Mouse (Mus musculus) frontal cortex, adult 2 months (tissue): Measurements from ENCODE around the gene Cmip. TPM values are rescaled to one million over a fixed set of nuclear protein-coding genes. Genes with fewer than 3 reads are reported as not detected.

ENCODE experiments used
- DNase-seq, 2 experiments: peaks; one replicate each; pipeline ENCODE4 v3.0.0; 2022; ENCODE audit warnings: low spot score in 1 of 2; ENCODE audit errors: extremely low spot score in 1 of 2
- polyA plus RNA-seq: library from polyadenylated mRNA; depleted of rRNA; stranded (reverse); fragments of >200 nt; gene quantifications from 2 replicates; pipeline ENCODE4 v1.2.3, GENCODE M21; 2012

Cmip gene
- polyA plus RNA-seq, 1 experiment = 159 TPM

DNA sequence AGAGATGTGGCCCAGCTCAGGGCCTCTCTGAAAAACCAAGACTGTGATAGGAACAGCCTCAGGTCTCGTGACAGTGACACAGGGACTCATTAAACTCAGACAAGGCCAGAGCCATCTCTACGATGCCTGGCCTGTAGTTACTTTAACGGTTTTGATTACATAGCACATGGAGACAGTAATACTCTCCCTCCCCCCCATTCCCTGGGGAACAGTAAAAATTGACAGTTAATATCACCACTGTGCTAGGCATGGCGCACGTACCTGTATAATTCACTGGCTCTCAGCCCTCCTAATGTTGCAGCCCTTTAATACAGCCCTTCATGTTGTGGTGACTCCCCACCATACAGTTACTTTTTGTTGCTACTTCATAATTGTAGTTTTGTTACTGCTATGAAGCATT, 188.6 kb downstream of the Cmip start:
- no peak for DNase-seq

DNA sequence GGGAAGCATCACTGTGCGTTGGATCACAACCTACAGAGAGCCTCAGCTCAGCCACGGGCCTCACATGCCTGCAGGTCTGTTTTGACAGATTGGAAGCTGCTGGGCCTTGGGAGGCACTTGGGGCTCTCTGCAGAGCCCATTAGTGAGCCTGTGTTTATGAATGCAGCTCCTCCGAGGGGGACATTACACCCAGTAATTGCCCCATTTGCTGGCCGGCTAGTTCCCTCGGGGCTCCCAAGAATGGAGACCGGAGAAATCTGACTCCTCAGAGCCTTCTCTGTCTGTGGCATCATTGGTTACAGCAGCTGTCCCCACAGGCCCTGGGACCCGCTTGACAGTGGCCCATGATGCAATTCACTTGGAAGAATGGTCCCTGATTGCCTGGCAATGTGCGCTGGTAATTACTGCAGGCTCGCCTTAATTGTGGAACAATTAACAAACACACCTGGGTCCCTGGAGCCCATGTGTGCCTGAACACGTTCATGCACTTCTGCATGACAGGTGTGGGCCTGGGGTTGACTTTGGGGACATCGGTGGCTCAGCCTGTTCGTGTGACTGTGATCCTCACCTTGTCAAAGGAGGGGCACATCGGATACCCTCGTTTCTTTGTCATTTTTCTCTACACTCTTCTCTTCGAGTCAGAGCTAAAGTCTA, 189.6 kb downstream of the Cmip start:
- DNase-seq = no peak

DNA sequence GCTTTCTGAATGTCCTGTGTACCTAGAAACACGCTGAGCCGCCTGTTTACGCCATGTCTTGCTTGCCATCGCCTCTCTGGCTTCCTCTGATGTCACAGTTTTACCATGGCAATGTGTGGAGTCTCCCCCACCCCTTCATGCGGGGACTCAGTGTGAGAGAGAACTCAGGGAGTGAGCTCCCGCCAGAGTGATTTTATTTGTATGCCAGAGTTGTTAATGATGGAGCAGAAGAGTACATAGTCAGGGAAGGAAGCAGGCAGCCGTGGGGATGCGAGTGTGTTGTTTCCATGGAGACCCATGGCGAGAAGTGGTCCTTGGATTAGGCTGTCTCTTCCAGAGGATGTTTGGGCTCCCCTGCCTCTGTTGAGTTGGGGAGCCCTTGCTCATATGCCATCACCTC, 194.2 kb downstream of the Cmip start:
- DNase-seq = peak; percentile 50 to 65

DNA sequence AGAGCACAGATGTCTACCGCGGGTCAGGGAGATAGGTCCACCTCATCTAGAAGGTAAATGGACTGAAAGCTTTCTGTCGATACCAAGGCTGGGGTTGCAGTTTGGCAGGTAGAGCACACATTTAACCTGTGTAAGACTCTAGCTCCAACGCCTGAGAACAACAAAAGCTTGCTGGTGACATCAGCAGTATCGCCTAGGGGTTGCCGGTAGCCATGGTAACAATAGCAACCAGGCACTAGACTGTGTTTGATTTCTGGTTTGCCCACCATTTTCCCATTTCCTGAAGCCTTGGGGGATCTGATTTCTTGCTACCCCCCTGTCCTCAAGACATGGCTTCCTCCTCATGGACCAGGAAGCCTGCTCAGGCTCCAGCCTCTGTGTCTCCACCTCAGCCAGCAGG, 197.1 kb downstream of the Cmip start:
- no peak for DNase-seq

DNA sequence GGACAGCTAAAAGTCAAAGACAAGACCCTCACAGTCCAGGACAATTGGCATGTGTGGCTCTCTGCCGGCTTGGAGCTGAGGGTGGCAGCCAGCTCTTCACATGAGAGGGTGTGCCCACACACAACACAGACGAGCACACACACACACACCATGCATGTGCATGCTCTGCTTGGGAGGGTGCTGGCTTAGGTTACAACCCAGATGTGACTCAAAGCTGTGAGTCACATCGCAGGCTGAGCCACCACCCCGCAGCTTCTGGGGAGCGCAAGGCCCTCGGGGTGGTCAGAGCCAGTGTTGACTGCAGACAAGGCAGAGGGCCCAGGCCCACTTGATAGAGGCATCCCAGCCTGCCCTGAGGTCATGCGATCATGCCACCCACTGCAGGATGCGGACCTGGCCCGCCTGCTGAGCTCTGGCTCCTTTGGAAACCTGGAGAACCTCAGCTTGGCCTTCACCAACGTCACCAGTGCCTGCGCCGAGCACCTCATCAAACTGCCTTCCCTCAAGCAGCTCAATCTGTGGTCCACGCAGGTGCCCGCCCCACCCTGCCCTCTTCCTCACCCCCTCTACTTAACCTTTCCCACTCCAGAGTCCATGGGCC, 197.8 kb downstream of the Cmip start:
- no peak for DNase-seq

DNA sequence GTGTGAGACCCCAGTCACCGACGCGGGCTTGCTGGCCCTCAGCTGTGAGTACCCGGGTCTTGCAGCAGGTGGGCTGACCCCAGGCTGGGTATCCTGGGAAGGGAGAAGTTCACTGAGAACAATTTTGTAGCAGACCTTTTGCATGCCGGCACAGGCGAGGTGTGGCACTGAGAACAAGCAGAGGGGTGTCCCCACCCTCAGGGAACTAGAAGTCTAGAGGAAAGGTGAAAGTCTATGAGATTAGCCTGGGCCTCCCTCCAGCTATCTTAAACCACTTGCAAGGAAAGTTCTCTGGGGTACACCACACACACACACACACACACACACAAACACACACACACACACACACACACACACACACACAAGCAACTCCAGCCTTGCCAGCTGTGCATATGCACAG, 198.8 kb downstream of the Cmip start:
- DNase-seq = no peak

- DNase-seq = no peak
Observed at GRCm38 (mm10) chr8:117458440-117458839, 201.6 kb downstream of the Cmip start.

- DNase-seq = no peak
Observed at GRCm38 (mm10) chr8:117462701-117463284, 205.9 kb downstream of the Cmip start.

GRCm38 (mm10) chr8:117464525-117464924, 207.7 kb downstream of the Cmip start:
- peak in 1 of 2 experiments; percentile 38 for DNase-seq

GRCm38 (mm10) chr8:117465250-117465649, 208.4 kb downstream of the Cmip start:
- DNase-seq = peak; percentile 50 to 92

- DNase-seq = no peak
Observed at GRCm38 (mm10) chr8:117467466-117467865, 210.6 kb downstream of the Cmip start.

DNA sequence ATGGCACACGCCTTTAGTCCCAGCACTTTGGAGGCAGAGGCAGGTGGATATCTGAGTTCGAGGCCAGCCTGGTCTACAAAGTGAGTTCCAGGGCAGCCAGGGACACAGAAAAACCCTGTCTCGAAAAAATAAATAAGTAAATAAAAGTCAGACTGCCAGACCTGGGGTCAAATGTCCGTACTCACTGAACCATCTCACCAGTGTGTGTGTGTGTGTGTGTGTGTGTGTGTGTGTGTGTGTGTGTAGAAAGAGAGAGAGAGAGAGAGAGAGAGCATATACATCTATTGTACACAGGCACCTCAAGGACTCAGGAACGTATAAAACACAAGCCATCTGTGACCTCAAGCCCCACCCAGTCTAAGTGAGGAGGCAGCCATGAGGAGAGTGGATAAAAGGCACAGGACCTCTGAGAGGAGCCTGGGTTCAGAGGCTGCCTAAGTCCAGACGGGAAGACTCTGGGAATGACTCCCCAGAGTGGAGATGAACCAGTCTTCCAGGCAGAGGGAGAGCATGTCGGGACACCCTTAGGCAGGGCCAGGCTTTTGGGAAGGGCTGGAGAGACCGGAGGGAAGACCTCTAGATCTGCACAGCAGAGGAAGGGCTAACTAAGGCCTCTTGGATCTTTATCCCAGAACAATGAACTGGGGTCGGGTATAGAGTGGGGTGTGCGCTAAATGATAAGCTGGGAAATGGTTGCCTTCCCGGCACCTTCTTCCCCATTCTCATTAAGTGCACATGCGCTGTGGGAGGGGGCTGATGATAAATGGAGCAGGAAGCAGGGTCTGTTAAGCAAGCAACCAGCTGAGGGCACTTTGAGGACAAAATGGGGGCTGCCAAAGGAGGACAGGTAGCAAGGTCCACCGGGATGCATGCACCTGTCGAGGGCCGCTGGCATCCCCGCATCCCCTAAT, 212.8 kb downstream of the Cmip start:
- DNase-seq = no peak

DNA sequence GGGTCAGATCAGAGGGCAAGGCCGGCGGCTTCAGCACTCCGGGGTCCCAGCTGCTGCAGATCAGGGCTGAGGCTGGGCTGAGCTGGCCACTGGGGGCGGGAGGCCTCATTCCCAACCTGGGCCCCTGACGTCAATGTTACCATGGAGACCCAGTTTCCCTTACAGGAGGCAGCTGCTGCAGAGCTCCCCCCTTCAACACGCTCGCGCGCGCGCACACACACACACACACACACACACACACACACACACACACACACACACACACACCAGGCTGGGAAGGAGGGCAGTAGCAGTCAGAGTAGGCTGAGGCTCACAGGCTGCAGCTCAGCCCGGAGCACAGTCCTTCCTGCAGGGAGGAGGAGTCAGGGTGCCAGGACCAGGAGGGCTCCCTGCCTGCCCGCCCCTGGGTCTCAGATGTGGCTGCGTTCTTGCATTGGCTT, 213.5 kb downstream of the Cmip start:
- DNase-seq = peak; percentile 85 to 95

DNA sequence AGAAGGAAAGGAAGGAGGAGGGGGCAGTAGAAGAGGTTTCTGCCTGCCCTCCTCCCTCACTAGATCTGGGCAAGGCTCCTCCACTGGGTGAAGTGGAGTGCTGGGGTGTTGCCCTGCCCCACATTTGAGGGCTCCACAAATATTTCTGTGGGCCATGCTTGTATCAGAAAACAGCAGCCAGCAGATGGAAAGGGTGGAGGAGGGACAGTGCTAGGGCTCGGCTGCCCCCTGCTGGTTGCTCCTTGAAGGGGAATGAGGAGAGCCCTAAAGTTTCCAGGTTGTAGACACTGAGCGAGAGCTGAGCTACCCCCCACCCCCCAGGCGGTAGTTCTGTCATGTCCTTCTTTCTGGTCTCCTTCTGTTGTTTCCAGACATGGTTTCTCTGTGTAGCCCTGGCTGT, 214.3 kb downstream of the Cmip start:
- peak in 1 of 2 experiments; percentile 90 for DNase-seq

GRCm38 (mm10) chr8:117471655-117472054, 214.8 kb downstream of the Cmip start:
- DNase-seq = no peak

- no peak for DNase-seq
Observed at GRCm38 (mm10) chr8:117472332-117472731, 215.5 kb downstream of the Cmip start.

GRCm38 (mm10) chr8:117474944-117475343, 218.1 kb downstream of the Cmip start:
- peak; percentile 78 to 97 for DNase-seq

DNA sequence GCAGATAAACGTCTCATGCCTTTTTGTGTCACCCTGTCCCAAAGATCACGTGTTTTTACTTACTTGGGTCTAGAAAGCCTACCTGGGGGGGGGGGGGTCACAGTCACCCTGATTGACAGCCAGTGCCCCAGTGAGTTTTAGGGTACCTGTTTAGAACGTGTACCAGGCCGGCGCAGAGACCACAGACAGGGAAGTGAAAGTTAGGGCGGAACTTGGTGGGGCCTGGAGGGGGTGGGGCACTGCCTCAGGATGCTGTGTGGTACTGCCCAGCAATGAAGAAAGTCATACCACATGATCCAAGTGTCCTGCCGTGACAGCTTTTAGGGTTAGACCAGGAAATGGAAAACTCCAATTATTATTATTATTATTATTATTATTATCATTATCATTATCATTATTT, 219.0 kb downstream of the Cmip start:
- DNase-seq = no peak

- DNase-seq = no peak
Observed at GRCm38 (mm10) chr8:117478082-117478481, 221.2 kb downstream of the Cmip start.

DNA sequence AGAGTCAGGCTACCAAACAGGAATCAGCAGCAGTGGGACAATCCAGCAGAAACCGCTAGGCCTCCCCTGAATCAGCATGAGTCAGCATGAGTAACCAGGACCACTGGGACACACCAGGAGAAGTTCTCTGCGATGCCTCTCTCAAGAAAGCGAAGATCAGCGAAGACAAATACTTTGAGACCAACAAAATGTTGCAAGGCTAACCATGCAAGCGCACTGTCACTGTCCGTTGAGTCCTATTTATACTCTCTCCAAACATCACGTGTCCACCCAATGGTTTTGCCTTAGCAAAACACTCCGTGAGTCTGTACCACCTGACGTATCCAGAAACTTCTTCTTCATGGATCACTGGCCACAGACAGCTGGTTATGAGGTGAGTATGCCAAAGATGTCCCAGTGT, 223.1 kb downstream of the Cmip start:
- no peak for DNase-seq

DNA sequence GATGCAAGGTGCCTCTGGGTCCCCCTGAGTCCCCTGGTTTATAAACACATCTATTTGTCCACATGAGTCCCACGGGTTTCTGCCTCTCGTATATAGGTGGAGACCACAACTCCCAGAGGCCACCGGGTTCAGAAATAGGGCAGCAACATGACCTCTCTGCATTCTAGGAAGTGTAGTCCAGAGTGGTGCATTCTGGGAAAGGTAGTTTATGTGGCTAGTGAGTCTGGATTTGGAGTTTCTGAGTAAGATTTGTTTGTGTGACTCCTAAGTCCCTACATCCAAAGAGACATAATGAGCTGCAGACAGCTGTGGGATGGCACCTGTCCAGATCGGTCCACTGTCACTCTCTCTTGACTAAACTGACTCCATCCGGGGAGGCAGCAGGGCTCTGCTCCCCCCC, 223.7 kb downstream of the Cmip start:
- no peak for DNase-seq
